Mouse (Mus musculus): ENCODE data around the gene Gm28998.
"Not testable (repeated sequence)": the region's sequence is repeated elsewhere in the genome, so short reads cannot be mapped to it uniquely, and the experiment has no call there.

The Gm28998 gene

DNA sequence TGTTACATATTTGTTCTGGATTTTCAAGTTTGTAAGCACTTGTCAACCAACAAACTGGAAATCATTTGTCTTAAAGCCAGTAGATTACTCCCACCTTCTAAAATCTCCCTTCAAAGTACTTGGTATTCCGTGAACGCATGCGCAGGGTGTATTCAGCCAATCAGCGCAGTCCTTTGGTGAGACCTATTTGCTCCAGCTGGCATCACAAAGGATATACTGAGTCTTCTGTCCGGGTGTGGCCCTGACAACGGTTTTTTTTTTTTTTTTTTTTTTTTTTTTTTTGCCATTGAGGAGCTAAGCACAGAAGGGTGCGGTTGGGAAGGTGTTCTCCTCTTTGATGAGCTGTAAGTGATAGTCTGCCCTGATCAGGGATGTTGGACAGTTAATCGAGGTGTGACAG is at the start of gene Gm28998:
TSS of gene Gm28998 (plus strand) at position 301 of the 400 bp plus-strand sequence.
- not testable (repeated sequence) for DNase-seq
